Mouse (Mus musculus) stomach, postnatal 0 days (tissue): ENCODE results near the gene Aldh3b2.

ENCODE experiments used
- CTCF ChIP-seq: IDR thresholded peaks from 2 replicates; pipeline ENCODE4 v1.5.1; 2016; ENCODE audit warnings: antibody characterized with exemption, low read depth, mild to moderate bottlenecking, moderate library complexity
- EP300 ChIP-seq: optimal IDR thresholded peaks from 2 replicates; pipeline ENCODE3; 2016; ENCODE audit warnings: antibody characterized with exemption

GRCm38 (mm10) chr19:3992416-3992815, 20.3 kb downstream of the Aldh3b2 start, which contains the start of gene Tbx10:
- TF ChIP-seq CTCF (no peak), EP300 (no peak)
